Mouse (Mus musculus): Measurements from ENCODE around the gene Cacng4. TPM values are rescaled to one million over a fixed set of nuclear protein-coding genes. Genes with fewer than 3 reads are reported as not detected.

Gene Cacng4
- polyA plus RNA-seq, 1 experiment = not detected

GRCm38 (mm10) chr11:107796346-107796745 lies 2.0 kb upstream of the Cacng4 start:
- TF ChIP-seq POLR2A (IDR thresholded peaks at IDR 0.05; ENCODE audit: borderline replicate concordance, low read depth, low read length) = no peak
- no peak for TF ChIP-seq CTCF (IDR thresholded peaks at IDR 0.05; ENCODE audit: low read depth, low read length)
- Histone ChIP-seq H3K4me1 (ENCODE audit: control insufficient read depth, insufficient read depth, low read length) (no peaks in the 10 kb centered on the region), H3K27ac (ENCODE audit: insufficient read depth, low read depth, low read length) (no peak overlapping the region), H3K4me3 (ENCODE audit: insufficient read depth, low read length) (no peak overlapping the region)

GRCm38 (mm10) chr11:107795384-107796035 lies 1.2 kb upstream of the Cacng4 start:
- H3K4me1 ChIP-seq (ENCODE audit: control insufficient read depth, insufficient read depth, low read length) = no peaks in the 10 kb centered on the region
- H3K27ac ChIP-seq (ENCODE audit: insufficient read depth, low read depth, low read length) = no peak overlapping the region
- H3K4me3 ChIP-seq (ENCODE audit: insufficient read depth, low read length) = no peak overlapping the region
- no peak for TF ChIP-seq POLR2A (IDR thresholded peaks at IDR 0.05; ENCODE audit: borderline replicate concordance, low read depth, low read length)
- TF ChIP-seq CTCF (IDR thresholded peaks at IDR 0.05; ENCODE audit: low read depth, low read length) = no peak

GRCm38 (mm10) chr11:107794103-107794493 lies 259 bp downstream of the Cacng4 start:
- no peak for TF ChIP-seq POLR2A (IDR thresholded peaks at IDR 0.05; ENCODE audit: borderline replicate concordance, low read depth, low read length)
- TF ChIP-seq CTCF (IDR thresholded peaks at IDR 0.05; ENCODE audit: low read depth, low read length) = no peak
- H3K4me1 ChIP-seq (ENCODE audit: control insufficient read depth, insufficient read depth, low read length) = no peaks in the 10 kb centered on the region
- no peak overlapping the region for H3K4me3 ChIP-seq (ENCODE audit: insufficient read depth, low read length)
- H3K27ac ChIP-seq (ENCODE audit: insufficient read depth, low read depth, low read length) = no peak overlapping the region

GRCm38 (mm10) chr11:107793200-107794102 lies 906 bp downstream of the Cacng4 start:
- no peak overlapping the region for H3K27ac ChIP-seq (ENCODE audit: insufficient read depth, low read depth, low read length)
- H3K4me3 ChIP-seq (ENCODE audit: insufficient read depth, low read length) = no peak overlapping the region
- no peak for TF ChIP-seq CTCF (IDR thresholded peaks at IDR 0.05; ENCODE audit: low read depth, low read length)
- no peak for TF ChIP-seq POLR2A (IDR thresholded peaks at IDR 0.05; ENCODE audit: borderline replicate concordance, low read depth, low read length)
- no peaks in the 10 kb centered on the region for H3K4me1 ChIP-seq (ENCODE audit: control insufficient read depth, insufficient read depth, low read length)

- H3K27ac ChIP-seq (ENCODE audit: insufficient read depth, low read depth, low read length) = no peak overlapping the region
- H3K4me3 ChIP-seq (ENCODE audit: insufficient read depth, low read length) = no peak overlapping the region
- TF ChIP-seq POLR2A (IDR thresholded peaks at IDR 0.05; ENCODE audit: borderline replicate concordance, low read depth, low read length) = no peak
- TF ChIP-seq CTCF (IDR thresholded peaks at IDR 0.05; ENCODE audit: low read depth, low read length) = no peak
- no peaks in the 10 kb centered on the region for H3K4me1 ChIP-seq (ENCODE audit: control insufficient read depth, insufficient read depth, low read length)
Measured at GRCm38 (mm10) chr11:107792136-107792535, 2.2 kb downstream of the Cacng4 start.

GRCm38 (mm10) chr11:107785761-107786160 lies 8.6 kb downstream of the Cacng4 start:
- TF ChIP-seq CTCF (IDR thresholded peaks at IDR 0.05; ENCODE audit: low read depth, low read length) = no peak
- TF ChIP-seq POLR2A (IDR thresholded peaks at IDR 0.05; ENCODE audit: borderline replicate concordance, low read depth, low read length) = no peak
- Histone ChIP-seq H3K27ac (ENCODE audit: insufficient read depth, low read depth, low read length) (no peak overlapping the region), H3K4me1 (ENCODE audit: control insufficient read depth, insufficient read depth, low read length) (no peaks in the 10 kb centered on the region), H3K4me3 (ENCODE audit: insufficient read depth, low read length) (no peak overlapping the region)

GRCm38 (mm10) chr11:107785288-107785687 lies 9.1 kb downstream of the Cacng4 start:
- TF ChIP-seq CTCF (IDR thresholded peaks at IDR 0.05; ENCODE audit: low read depth, low read length) (no peak), POLR2A (IDR thresholded peaks at IDR 0.05; ENCODE audit: borderline replicate concordance, low read depth, low read length) (no peak)
- no peak overlapping the region for H3K4me3 ChIP-seq (ENCODE audit: insufficient read depth, low read length)
- no peaks in the 10 kb centered on the region for H3K4me1 ChIP-seq (ENCODE audit: control insufficient read depth, insufficient read depth, low read length)
- no peak overlapping the region for H3K27ac ChIP-seq (ENCODE audit: insufficient read depth, low read depth, low read length)

GRCm38 (mm10) chr11:107783861-107784754 lies 10.2 kb downstream of the Cacng4 start:
- TF ChIP-seq POLR2A (IDR thresholded peaks at IDR 0.05; ENCODE audit: borderline replicate concordance, low read depth, low read length) (no peak), CTCF (IDR thresholded peaks at IDR 0.05; ENCODE audit: low read depth, low read length) (no peak)
- no peaks in the 10 kb centered on the region for H3K4me1 ChIP-seq (ENCODE audit: control insufficient read depth, insufficient read depth, low read length)
- H3K4me3 ChIP-seq (ENCODE audit: insufficient read depth, low read length) = no peak overlapping the region
- H3K27ac ChIP-seq (ENCODE audit: insufficient read depth, low read depth, low read length) = no peak overlapping the region

GRCm38 (mm10) chr11:107782591-107782990 lies 11.8 kb downstream of the Cacng4 start:
- Histone ChIP-seq H3K27ac (ENCODE audit: insufficient read depth, low read depth, low read length) (no peak overlapping the region), H3K4me3 (ENCODE audit: insufficient read depth, low read length) (no peak overlapping the region), H3K4me1 (ENCODE audit: control insufficient read depth, insufficient read depth, low read length) (no peaks in the 10 kb centered on the region)
- TF ChIP-seq POLR2A (IDR thresholded peaks at IDR 0.05; ENCODE audit: borderline replicate concordance, low read depth, low read length) = no peak
- no peak for TF ChIP-seq CTCF (IDR thresholded peaks at IDR 0.05; ENCODE audit: low read depth, low read length)

Data from bone marrow macrophage, adult 2 months (primary cell).